Mouse (Mus musculus) MEL (cell line): ENCODE measurements around the gene Rnf111. TPM values are rescaled to one million over a fixed set of nuclear protein-coding genes. Genes with fewer than 3 reads are reported as not detected.

Experiments used
- DNase-seq: peaks from one replicate; pipeline ENCODE4 v3.0.0; 2011; ENCODE audit warnings: low read depth, low spot score
- H3K27ac ChIP-seq: 2 replicates; pipeline ENCODE4 v1.5.1; 2012; ENCODE audit warnings: low read depth, mild to moderate bottlenecking, control low read depth, low read length, moderate library complexity; ENCODE audit not compliant: control insufficient read depth
- H3K27me3 ChIP-seq, 2 experiments: fragments of 150-350 bp in 1 of 2; sonication (generic) in 1 of 2; 2 replicates each; pipeline ENCODE4 v1.6.1; 2012; ENCODE audit warnings: low read length in 2 of 2, mild to moderate bottlenecking in 2 of 2, improper control_type of control experiment in 1 of 2, moderate library complexity in 1 of 2; ENCODE audit not compliant: insufficient read depth in 2 of 2, control insufficient read depth in 1 of 2
- H3K36me3 ChIP-seq, 2 experiments: 2 replicates each; pipeline ENCODE4 v1.6.1; 2012 to 2014; ENCODE audit warnings: low read length in 2 of 2, improper control_type of control experiment in 1 of 2, inconsistent platforms in 1 of 2, mild to moderate bottlenecking in 1 of 2; ENCODE audit not compliant: insufficient read depth in 2 of 2, control insufficient read depth in 1 of 2
- H3K4me1 ChIP-seq, 2 experiments: fragments of 150-350 bp in 1 of 2; sonication (generic) in 1 of 2; 2 replicates each; pipeline ENCODE4 v1.6.1; 2012; ENCODE audit warnings: low read length in 2 of 2, improper control_type of control experiment in 1 of 2, mild to moderate bottlenecking in 1 of 2; ENCODE audit not compliant: insufficient read depth in 2 of 2, control insufficient read depth in 1 of 2
- H3K4me3 ChIP-seq, 2 experiments: fragments of 150-350 bp in 1 of 2; sonication (generic) in 1 of 2; 2 replicates each; pipeline ENCODE4 v1.5.1; 2012; ENCODE audit warnings: low read depth in 2 of 2, low read length in 2 of 2, mild to moderate bottlenecking in 2 of 2, moderate library complexity in 2 of 2, control low read depth in 1 of 2, improper control_type of control experiment in 1 of 2; ENCODE audit not compliant: control insufficient read depth in 1 of 2, insufficient read depth in 1 of 2
- H3K79me2 ChIP-seq: 2 replicates; pipeline ENCODE4 v1.6.1; 2012; ENCODE audit warnings: mild to moderate bottlenecking, low read length, moderate library complexity; ENCODE audit not compliant: control insufficient read depth, poor library complexity, insufficient read depth
- H3K9ac ChIP-seq: 2 replicates; pipeline ENCODE4 v1.6.1; 2012; ENCODE audit warnings: low read depth, mild to moderate bottlenecking, control low read depth, low read length, moderate library complexity; ENCODE audit not compliant: control insufficient read depth, poor library complexity, severe bottlenecking
- H3K9me3 ChIP-seq: fragments of 150-350 bp; sonication (generic); replicated peaks from 2 replicates; pipeline ENCODE4 v1.6.1; 2012; ENCODE audit warnings: mild to moderate bottlenecking, low read length, improper control_type of control experiment, moderate library complexity; ENCODE audit not compliant: insufficient read depth
- BHLHE40 ChIP-seq: IDR thresholded peaks from 2 replicates; pipeline ENCODE4 v1.6.1; 2012; ENCODE audit warnings: low read depth, mild to moderate bottlenecking, inconsistent platforms, low read length, improper control_type of control experiment, borderline replicate concordance
- CHD2 ChIP-seq: IDR thresholded peaks from 2 replicates; pipeline ENCODE4 v1.6.1; 2011; ENCODE audit warnings: low read length, improper control_type of control experiment
- E2F4 ChIP-seq: IDR thresholded peaks from 2 replicates; pipeline ENCODE4 v1.6.1; 2011; ENCODE audit warnings: low read depth, low read length, improper control_type of control experiment, borderline replicate concordance
- ELF1 ChIP-seq: IDR thresholded peaks from 2 replicates; pipeline ENCODE4 v1.6.1; 2014; ENCODE audit warnings: low read depth, mild to moderate bottlenecking, inconsistent platforms, low read length, improper control_type of control experiment, moderate library complexity
- ETS1 ChIP-seq: IDR thresholded peaks from 2 replicates; pipeline ENCODE4 v1.6.1; 2012; ENCODE audit warnings: low read depth, mild to moderate bottlenecking, inconsistent platforms, low read length, improper control_type of control experiment, moderate library complexity
- GATA1 ChIP-seq: IDR thresholded peaks from 2 replicates; pipeline ENCODE4 v1.6.1; 2011; ENCODE audit warnings: low read depth, low read length, improper control_type of control experiment
- HCFC1 ChIP-seq: IDR thresholded peaks from 2 replicates; pipeline ENCODE4 v1.6.1; 2012; ENCODE audit warnings: low read depth, mild to moderate bottlenecking, inconsistent platforms, low read length, improper control_type of control experiment, moderate library complexity
- JUND ChIP-seq: IDR thresholded peaks from 2 replicates; pipeline ENCODE4 v1.6.1; 2011; ENCODE audit warnings: low read depth, mild to moderate bottlenecking, improper control_type of control experiment, low read length
- KAT2A ChIP-seq: conservative IDR thresholded peaks from 2 replicates; pipeline ENCODE4 v1.6.1; 2012; ENCODE audit warnings: low read depth, low read length, improper control_type of control experiment, inconsistent platforms
- MAFK ChIP-seq: IDR thresholded peaks from 2 replicates; pipeline ENCODE4 v1.6.1; 2011; ENCODE audit warnings: low read depth, mild to moderate bottlenecking, low read length, improper control_type of control experiment, borderline replicate concordance
- MAX ChIP-seq: IDR thresholded peaks from 2 replicates; pipeline ENCODE4 v1.6.1; 2011; ENCODE audit warnings: low read length, improper control_type of control experiment
- MEF2A ChIP-seq: IDR thresholded peaks from 2 replicates; pipeline ENCODE4 v1.6.1; 2014; ENCODE audit warnings: low read depth, mild to moderate bottlenecking, inconsistent platforms, low read length, improper control_type of control experiment; ENCODE audit not compliant: poor library complexity, insufficient replicate concordance, severe bottlenecking; ENCODE audit errors: extremely low read depth
- MYC ChIP-seq: IDR thresholded peaks from 2 replicates; pipeline ENCODE4 v1.6.1; 2011; ENCODE audit warnings: low read depth, mild to moderate bottlenecking, low read length, improper control_type of control experiment, moderate library complexity
- NELFE ChIP-seq: IDR thresholded peaks from 2 replicates; pipeline ENCODE4 v1.6.1; 2011; ENCODE audit warnings: low read depth, low read length, improper control_type of control experiment
- NRF1 ChIP-seq: IDR thresholded peaks from 2 replicates; pipeline ENCODE4 v1.6.1; 2014; ENCODE audit warnings: low read depth, mild to moderate bottlenecking, inconsistent platforms, low read length, improper control_type of control experiment, moderate library complexity; ENCODE audit not compliant: poor library complexity, insufficient read depth, severe bottlenecking
- POLR2A ChIP-seq, 2 experiments: IDR thresholded peaks; 2 replicates each; pipeline ENCODE4 v1.6.1; 2011 to 2012; ENCODE audit warnings: low read length in 2 of 2, mild to moderate bottlenecking in 2 of 2, control low read depth in 1 of 2, improper control_type of control experiment in 1 of 2, low read depth in 1 of 2, moderate library complexity in 1 of 2; ENCODE audit not compliant: control insufficient read depth in 1 of 2, insufficient read depth in 1 of 2, poor library complexity in 1 of 2
- SIN3A ChIP-seq: IDR thresholded peaks from 2 replicates; pipeline ENCODE4 v1.6.1; 2012; ENCODE audit warnings: low read length, improper control_type of control experiment, inconsistent platforms
- SMC3 ChIP-seq: IDR thresholded peaks from 2 replicates; pipeline ENCODE4 v1.6.1; 2011; ENCODE audit warnings: low read depth, low read length, improper control_type of control experiment
- TAL1 ChIP-seq: IDR thresholded peaks from 2 replicates; pipeline ENCODE4 v1.6.1; 2012; ENCODE audit warnings: mild to moderate bottlenecking, inconsistent platforms, low read length, moderate library complexity, mixed read lengths
- TBP ChIP-seq: IDR thresholded peaks from 2 replicates; pipeline ENCODE4 v1.8.0; 2011; ENCODE audit warnings: low read depth, low read length, improper control_type of control experiment
- TCF12 ChIP-seq: IDR thresholded peaks from 2 replicates; pipeline ENCODE4 v1.6.1; 2014; ENCODE audit warnings: low read depth, mild to moderate bottlenecking, inconsistent platforms, low read length, improper control_type of control experiment, moderate library complexity
- UBTF ChIP-seq: IDR thresholded peaks from 2 replicates; pipeline ENCODE4 v1.6.1; 2012; ENCODE audit warnings: low read depth, mild to moderate bottlenecking, inconsistent platforms, low read length, improper control_type of control experiment, moderate library complexity, borderline replicate concordance; ENCODE audit not compliant: insufficient read depth
- USF1 ChIP-seq: IDR thresholded peaks from 2 replicates; pipeline ENCODE4 v1.6.1; 2014; ENCODE audit warnings: low read depth, mild to moderate bottlenecking, inconsistent platforms, low read length, improper control_type of control experiment, moderate library complexity
- USF2 ChIP-seq, 2 experiments: IDR thresholded peaks; 2 replicates each; pipeline ENCODE4 v1.6.1; 2011 to 2012; ENCODE audit warnings: improper control_type of control experiment in 2 of 2, low read length in 2 of 2, borderline replicate concordance in 1 of 2, inconsistent platforms in 1 of 2, low read depth in 1 of 2, mild to moderate bottlenecking in 1 of 2; ENCODE audit not compliant: insufficient read depth in 1 of 2
- ZC3H11A ChIP-seq: IDR thresholded peaks from 2 replicates; pipeline ENCODE4 v1.6.1; 2012; ENCODE audit warnings: low read depth, mild to moderate bottlenecking, inconsistent platforms, low read length, improper control_type of control experiment
- ZKSCAN1 ChIP-seq: IDR thresholded peaks from 2 replicates; pipeline ENCODE4 v1.6.1; 2012; ENCODE audit warnings: low read depth, mild to moderate bottlenecking, inconsistent platforms, low read length, improper control_type of control experiment, moderate library complexity
- ZMIZ1 ChIP-seq: IDR thresholded peaks from 2 replicates; pipeline ENCODE4 v1.6.1; 2012; ENCODE audit warnings: low read depth, mild to moderate bottlenecking, inconsistent platforms, low read length, improper control_type of control experiment, moderate library complexity
- ZNF384 ChIP-seq: IDR thresholded peaks from 2 replicates; pipeline ENCODE4 v1.6.1; 2012; ENCODE audit warnings: low read depth, mild to moderate bottlenecking, inconsistent platforms, low read length, improper control_type of control experiment
- polyA plus RNA-seq, 2 experiments: library from polyadenylated mRNA; stranded (reverse) in 1 of 2; unstranded in 1 of 2; fragments of >175 nt in 1 of 2; fragments of >200 nt in 1 of 2; gene quantifications; 2 replicates each; pipeline versions ENCODE4 v1.2.1 to v1.2.4; 2012; ENCODE audit warnings: low replicate concordance in 2 of 2, low read depth in 1 of 2; ENCODE audit not compliant: insufficient read length in 2 of 2, insufficient read depth in 1 of 2, missing spikeins in 1 of 2
- total RNA-seq: library from RNA; depleted of rRNA; stranded (reverse); fragments of 300-350 nt; gene quantifications from 2 replicates; pipeline ENCODE4 v1.2.3, GENCODE M21; 2012

The Rnf111 gene
- total and polyA plus RNA-seq, 3 experiments, result 25.2 to 88.2 (median 46.0) TPM

GRCm38 (mm10) chr9:70491176-70491575 is 12.3 kb downstream of the Rnf111 start:
- no peak overlapping the region for H3K4me3 ChIP-seq
- peaks cover 14 to 49% of the 10 kb centered on the region in 2 experiments for H3K36me3 ChIP-seq
- no peak for DNase-seq
- H3K27me3 ChIP-seq, result no peaks in the 10 kb centered on the region
- peaks cover 34% of the 10 kb centered on the region for H3K79me2 ChIP-seq
- H3K9ac ChIP-seq, result no peak overlapping the region
- H3K27ac ChIP-seq, result no peak overlapping the region
- TF ChIP-seq USF2 (IDR thresholded peaks at IDR 0.05; ENCODE audit: borderline replicate concordance in 1 of 2, insufficient read depth in 1 of 2, low read depth in 1 of 2, low read length in 2 of 2), result no peak
- TF ChIP-seq BHLHE40, result no peak
- no peak for TF ChIP-seq ZMIZ1
- no peak for TF ChIP-seq CHD2
- no peak for TF ChIP-seq SIN3A
- TF ChIP-seq ELF1, result no peak
- TF ChIP-seq MEF2A, result no peak
- no peak for TF ChIP-seq UBTF
- TF ChIP-seq GATA1, result no peak
- no peak for TF ChIP-seq POLR2A (IDR thresholded peaks at IDR 0.05; ENCODE audit: control insufficient read depth in 1 of 2, insufficient read depth in 1 of 2, low read depth in 1 of 2, low read length in 2 of 2, poor library complexity in 1 of 2)
- no peak for TF ChIP-seq NELFE
- no peak for TF ChIP-seq E2F4
- no peak for TF ChIP-seq MAFK
- TF ChIP-seq MYC, result no peak
- TF ChIP-seq SMC3, result no peak
- no peak for TF ChIP-seq MAX
- peaks cover 10 to 21% of the 10 kb centered on the region in 2 experiments for H3K4me1 ChIP-seq
- no peaks in the 10 kb centered on the region for H3K9me3 ChIP-seq

GRCm38 (mm10) chr9:70487401-70487800 is 16.1 kb downstream of the Rnf111 start:
- no peak overlapping the region for H3K4me3 ChIP-seq
- H3K79me2 ChIP-seq, result peaks cover 30% of the 10 kb centered on the region
- TF ChIP-seq POLR2A (IDR thresholded peaks at IDR 0.05; ENCODE audit: control insufficient read depth in 1 of 2, insufficient read depth in 1 of 2, low read depth in 1 of 2, low read length in 2 of 2, poor library complexity in 1 of 2) (no peak), E2F4 (no peak), ZNF384 (no peak), MYC (no peak), NRF1 (no peak), SIN3A (no peak), TBP (no peak), BHLHE40 (no peak), SMC3 (no peak), JUND (no peak), ZKSCAN1 (no peak), GATA1 (no peak), HCFC1 (no peak), USF1 (no peak), ETS1 (no peak), TCF12 (no peak), TAL1 (no peak), ZC3H11A (no peak), NELFE (no peak), KAT2A (no peak)
- peaks cover 32 to 50% of the 10 kb centered on the region in 2 experiments for H3K36me3 ChIP-seq
- peaks cover 8 to 19% of the 10 kb centered on the region in 2 experiments for H3K4me1 ChIP-seq
- no peaks in the 10 kb centered on the region for H3K27me3 ChIP-seq
- H3K27ac ChIP-seq, result no peak overlapping the region
- no peak overlapping the region for H3K9ac ChIP-seq
- no peaks in the 10 kb centered on the region for H3K9me3 ChIP-seq
- no peak for DNase-seq
